Mouse (Mus musculus) MEL (cell line): ENCODE measurements at regions not wholly inside any gene's neighbourhood (a gene's known extent, or its start where the extent isn't known, plus 50 kb on each side); places are given as distances from the start of the nearest gene placed in this dataset.

Experiments
- DNase-seq: peaks from one replicate; pipeline ENCODE4 v3.0.0; 2011; ENCODE audit warnings: low read depth, low spot score
- H3K27ac ChIP-seq: 2 replicates; pipeline ENCODE4 v1.5.1; 2012; ENCODE audit warnings: low read depth, mild to moderate bottlenecking, control low read depth, low read length, moderate library complexity; ENCODE audit not compliant: control insufficient read depth
- H3K27me3 ChIP-seq, 2 experiments: fragments of 150-350 bp in 1 of 2; sonication (generic) in 1 of 2; 2 replicates each; pipeline ENCODE4 v1.6.1; 2012; ENCODE audit warnings: low read length in 2 of 2, mild to moderate bottlenecking in 2 of 2, improper control_type of control experiment in 1 of 2, moderate library complexity in 1 of 2; ENCODE audit not compliant: insufficient read depth in 2 of 2, control insufficient read depth in 1 of 2
- H3K36me3 ChIP-seq, 2 experiments: 2 replicates each; pipeline ENCODE4 v1.6.1; 2012 to 2014; ENCODE audit warnings: low read length in 2 of 2, improper control_type of control experiment in 1 of 2, inconsistent platforms in 1 of 2, mild to moderate bottlenecking in 1 of 2; ENCODE audit not compliant: insufficient read depth in 2 of 2, control insufficient read depth in 1 of 2
- H3K4me1 ChIP-seq, 2 experiments: fragments of 150-350 bp in 1 of 2; sonication (generic) in 1 of 2; 2 replicates each; pipeline ENCODE4 v1.6.1; 2012; ENCODE audit warnings: low read length in 2 of 2, improper control_type of control experiment in 1 of 2, mild to moderate bottlenecking in 1 of 2; ENCODE audit not compliant: insufficient read depth in 2 of 2, control insufficient read depth in 1 of 2
- H3K4me3 ChIP-seq, 2 experiments: fragments of 150-350 bp in 1 of 2; sonication (generic) in 1 of 2; 2 replicates each; pipeline ENCODE4 v1.5.1; 2012; ENCODE audit warnings: low read depth in 2 of 2, low read length in 2 of 2, mild to moderate bottlenecking in 2 of 2, moderate library complexity in 2 of 2, control low read depth in 1 of 2, improper control_type of control experiment in 1 of 2; ENCODE audit not compliant: control insufficient read depth in 1 of 2, insufficient read depth in 1 of 2
- H3K79me2 ChIP-seq: 2 replicates; pipeline ENCODE4 v1.6.1; 2012; ENCODE audit warnings: mild to moderate bottlenecking, low read length, moderate library complexity; ENCODE audit not compliant: control insufficient read depth, poor library complexity, insufficient read depth
- H3K9ac ChIP-seq: 2 replicates; pipeline ENCODE4 v1.6.1; 2012; ENCODE audit warnings: low read depth, mild to moderate bottlenecking, control low read depth, low read length, moderate library complexity; ENCODE audit not compliant: control insufficient read depth, poor library complexity, severe bottlenecking
- H3K9me3 ChIP-seq: fragments of 150-350 bp; sonication (generic); replicated peaks from 2 replicates; pipeline ENCODE4 v1.6.1; 2012; ENCODE audit warnings: mild to moderate bottlenecking, low read length, improper control_type of control experiment, moderate library complexity; ENCODE audit not compliant: insufficient read depth
- BHLHE40 ChIP-seq: IDR thresholded peaks from 2 replicates; pipeline ENCODE4 v1.6.1; 2012; ENCODE audit warnings: low read depth, mild to moderate bottlenecking, inconsistent platforms, low read length, improper control_type of control experiment, borderline replicate concordance
- CHD1 ChIP-seq: IDR thresholded peaks from 2 replicates; pipeline ENCODE4 v1.6.1; 2012; ENCODE audit warnings: low read depth, mild to moderate bottlenecking, inconsistent platforms, low read length, improper control_type of control experiment
- E2F4 ChIP-seq: IDR thresholded peaks from 2 replicates; pipeline ENCODE4 v1.6.1; 2011; ENCODE audit warnings: low read depth, low read length, improper control_type of control experiment, borderline replicate concordance
- ETS1 ChIP-seq: IDR thresholded peaks from 2 replicates; pipeline ENCODE4 v1.6.1; 2012; ENCODE audit warnings: low read depth, mild to moderate bottlenecking, inconsistent platforms, low read length, improper control_type of control experiment, moderate library complexity
- MAFK ChIP-seq: IDR thresholded peaks from 2 replicates; pipeline ENCODE4 v1.6.1; 2011; ENCODE audit warnings: low read depth, mild to moderate bottlenecking, low read length, improper control_type of control experiment, borderline replicate concordance
- MAX ChIP-seq: IDR thresholded peaks from 2 replicates; pipeline ENCODE4 v1.6.1; 2011; ENCODE audit warnings: low read length, improper control_type of control experiment
- MAZ ChIP-seq: IDR thresholded peaks from 2 replicates; pipeline ENCODE4 v1.6.1; 2012; ENCODE audit warnings: low read depth, mild to moderate bottlenecking, inconsistent platforms, low read length, improper control_type of control experiment
- NELFE ChIP-seq: IDR thresholded peaks from 2 replicates; pipeline ENCODE4 v1.6.1; 2011; ENCODE audit warnings: low read depth, low read length, improper control_type of control experiment
- POLR2A ChIP-seq, 2 experiments: IDR thresholded peaks; 2 replicates each; pipeline ENCODE4 v1.6.1; 2011 to 2012; ENCODE audit warnings: low read length in 2 of 2, mild to moderate bottlenecking in 2 of 2, control low read depth in 1 of 2, improper control_type of control experiment in 1 of 2, low read depth in 1 of 2, moderate library complexity in 1 of 2; ENCODE audit not compliant: control insufficient read depth in 1 of 2, insufficient read depth in 1 of 2, poor library complexity in 1 of 2
- POLR2AphosphoS2 ChIP-seq: IDR thresholded peaks from 2 replicates; pipeline ENCODE4 v1.6.1; 2011; ENCODE audit warnings: low read length, improper control_type of control experiment
- RAD21 ChIP-seq: IDR thresholded peaks from 2 replicates; pipeline ENCODE4 v1.6.1; 2011; ENCODE audit warnings: mild to moderate bottlenecking, low read depth, low read length, improper control_type of control experiment
- SIN3A ChIP-seq: IDR thresholded peaks from 2 replicates; pipeline ENCODE4 v1.6.1; 2012; ENCODE audit warnings: low read length, improper control_type of control experiment, inconsistent platforms
- TBP ChIP-seq: IDR thresholded peaks from 2 replicates; pipeline ENCODE4 v1.8.0; 2011; ENCODE audit warnings: low read depth, low read length, improper control_type of control experiment
- TCF12 ChIP-seq: IDR thresholded peaks from 2 replicates; pipeline ENCODE4 v1.6.1; 2014; ENCODE audit warnings: low read depth, mild to moderate bottlenecking, inconsistent platforms, low read length, improper control_type of control experiment, moderate library complexity
- UBTF ChIP-seq: IDR thresholded peaks from 2 replicates; pipeline ENCODE4 v1.6.1; 2012; ENCODE audit warnings: low read depth, mild to moderate bottlenecking, inconsistent platforms, low read length, improper control_type of control experiment, moderate library complexity, borderline replicate concordance; ENCODE audit not compliant: insufficient read depth
- USF2 ChIP-seq, 2 experiments: IDR thresholded peaks; 2 replicates each; pipeline ENCODE4 v1.6.1; 2011 to 2012; ENCODE audit warnings: improper control_type of control experiment in 2 of 2, low read length in 2 of 2, borderline replicate concordance in 1 of 2, inconsistent platforms in 1 of 2, low read depth in 1 of 2, mild to moderate bottlenecking in 1 of 2; ENCODE audit not compliant: insufficient read depth in 1 of 2
- ZC3H11A ChIP-seq: IDR thresholded peaks from 2 replicates; pipeline ENCODE4 v1.6.1; 2012; ENCODE audit warnings: low read depth, mild to moderate bottlenecking, inconsistent platforms, low read length, improper control_type of control experiment

DNA sequence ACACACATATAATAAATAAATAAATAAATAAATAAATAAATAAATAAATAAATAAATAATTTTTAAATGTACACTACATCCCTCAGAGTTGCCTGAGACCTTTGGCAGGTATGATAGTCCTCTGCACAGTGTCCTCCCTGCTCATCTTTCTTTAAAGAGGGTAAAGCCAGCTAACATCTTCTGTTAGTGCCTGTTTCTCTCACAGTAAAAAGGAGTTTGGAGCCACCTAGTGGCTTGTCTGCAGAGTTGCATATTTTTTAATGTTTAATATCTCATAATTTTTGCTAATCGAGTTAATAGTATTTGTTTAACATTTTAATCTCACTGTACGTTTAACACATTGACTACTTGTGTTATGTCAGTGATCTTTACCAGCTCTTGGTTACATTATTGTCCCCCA lies 213.5 kb upstream of the Pkdcc start (continued):
- TF ChIP-seq E2F4: no peak
- no peak for TF ChIP-seq SIN3A
- peak; percentile 87 for TF ChIP-seq RAD21
- peak; percentile 65 for TF ChIP-seq ZC3H11A
- TF ChIP-seq ETS1: no peak
- no peak for TF ChIP-seq MAFK
- no peak for TF ChIP-seq TBP
- TF ChIP-seq BHLHE40: peak; percentile 57

- TF ChIP-seq SIN3A (peak; percentile 80), MAX (no peak), MAZ (no peak), TCF12 (no peak)
- no peak overlapping the region for H3K9ac ChIP-seq
- no peaks in the 10 kb centered on the region for H3K9me3 ChIP-seq
- no peaks in the 10 kb centered on the region; a peak in 1 of 4 replicates for H3K27me3 ChIP-seq
- H3K79me2 ChIP-seq: no peaks in the 10 kb centered on the region
- H3K36me3 ChIP-seq: no peaks in the 10 kb centered on the region
- H3K27ac ChIP-seq: no peak overlapping the region
- no peaks in the 10 kb centered on the region for H3K4me1 ChIP-seq
- DNase-seq: peak; percentile 54
- H3K4me3 ChIP-seq: no peak overlapping the region
These were observed 204.2 kb upstream of the Pkdcc start for GRCm38 (mm10) chr17:83010845-83011244.

GRCm38 (mm10) chr17:83015656-83016055 lies 199.4 kb upstream of the Pkdcc start:
- no peaks in the 10 kb centered on the region for H3K36me3 ChIP-seq
- no peaks in the 10 kb centered on the region for H3K9me3 ChIP-seq
- H3K27me3 ChIP-seq: no peaks in the 10 kb centered on the region
- H3K4me3 ChIP-seq: no peak overlapping the region
- no peak overlapping the region for H3K27ac ChIP-seq
- no peaks in the 10 kb centered on the region for H3K4me1 ChIP-seq
- TF ChIP-seq POLR2AphosphoS2 (no peak), NELFE (no peak), UBTF (no peak), TCF12 (no peak)
- H3K79me2 ChIP-seq: no peaks in the 10 kb centered on the region
- no peak for DNase-seq
- no peak overlapping the region for H3K9ac ChIP-seq

DNA sequence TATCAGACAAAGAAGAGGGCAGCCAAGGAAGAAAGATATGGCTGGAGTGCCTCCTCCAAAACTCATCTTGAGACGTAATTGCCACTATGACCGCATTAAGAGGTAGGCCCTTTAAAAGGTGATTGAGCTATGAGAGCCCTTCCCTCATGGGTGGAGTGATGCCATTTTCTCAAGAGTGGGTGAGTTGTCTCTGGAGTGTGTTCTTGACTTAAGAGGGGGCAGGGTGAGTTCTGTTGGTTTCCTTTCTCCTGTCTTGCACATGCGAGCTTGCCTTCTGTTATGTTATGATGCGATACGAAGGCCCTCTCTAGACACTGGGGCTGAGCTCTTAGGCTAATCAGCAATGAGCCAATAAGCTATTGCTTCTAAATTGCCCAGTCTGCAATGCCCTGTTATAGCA lies 198.2 kb upstream of the Pkdcc start:
- H3K4me3 ChIP-seq: no peak overlapping the region
- DNase-seq: no peak
- no peaks in the 10 kb centered on the region for H3K27me3 ChIP-seq
- no peaks in the 10 kb centered on the region for H3K79me2 ChIP-seq
- no peaks in the 10 kb centered on the region for H3K9me3 ChIP-seq
- no peak overlapping the region for H3K27ac ChIP-seq
- TF ChIP-seq TBP (no peak), USF2 (IDR thresholded peaks at IDR 0.05; ENCODE audit: borderline replicate concordance in 1 of 2, insufficient read depth in 1 of 2, low read depth in 1 of 2, low read length in 2 of 2) (no peak), RAD21 (no peak), SIN3A (no peak), POLR2A (IDR thresholded peaks at IDR 0.05; ENCODE audit: control insufficient read depth in 1 of 2, insufficient read depth in 1 of 2, low read depth in 1 of 2, low read length in 2 of 2, poor library complexity in 1 of 2) (no peak), CHD1 (no peak)
- no peak overlapping the region for H3K9ac ChIP-seq
- no peaks in the 10 kb centered on the region for H3K4me1 ChIP-seq
- no peaks in the 10 kb centered on the region for H3K36me3 ChIP-seq
